7 mouse cellular contexts compared by ENCODE assay signal in genomic region chr11:31370436-31371230, GRCm38 (mm10). TPM values are rescaled to one million over a fixed set of nuclear protein-coding genes. Genes with fewer than 3 reads are reported as not detected.
A peak's percentile ranks its signal among the peaks of the same experiment; 100 is the strongest.
DNase-seq lines count a peak whose midpoint lies in the region; ATAC-seq lines count a peak whose summit lies in the region.

No protein-coding gene starts in this region.

- no peak overlapping the region for H3K27ac ChIP-seq in hindbrain, embryonic 13.5 days
- no peak overlapping the region for H3K27ac ChIP-seq in liver, embryonic 16.5 days (ENCODE audit: low read length)

- WGBS in hindbrain, embryonic 13.5 days: 3% methylated on average over 22 of the region's 24 CpGs
- 2% methylated on average over 24 of the region's 24 CpGs for WGBS in liver, embryonic 16.5 days (ENCODE audit: insufficient replicate concordance)

- H3K4me3 ChIP-seq in hindbrain, embryonic 13.5 days: peak overlapping the region; percentile 58
- no peak overlapping the region for H3K4me3 ChIP-seq in liver, embryonic 16.5 days (ENCODE audit: low read depth, low read length)

- H3K27me3 ChIP-seq in hindbrain, embryonic 13.5 days: peaks cover 61% of the 10 kb centered on the region
- H3K27me3 ChIP-seq in liver, embryonic 16.5 days (ENCODE audit: control insufficient read depth, insufficient read depth, low read depth, low read length): peaks cover 47% of the 10 kb centered on the region

- H3K9ac ChIP-seq in hindbrain, embryonic 13.5 days: peak overlapping the region; percentile 58; the same call in 1 of the 2 replicates
- H3K9ac ChIP-seq in liver, embryonic 16.5 days (ENCODE audit: low read depth, low read length): no peak overlapping the region

- DNase-seq in 416B (ENCODE audit: low read depth) (peak; percentile 62), ES-CJ7 (ENCODE audit: low read depth, low spot score) (peak; percentile 11)
- DNase-seq in layer of hippocampus, adult 11-12 months (ENCODE audit: low spot score): no peak
- DNase-seq in thymus, postnatal 0 days (ENCODE audit: low spot score): no peak
- no peak for DNase-seq in urinary bladder, postnatal 25 days (ENCODE audit: low spot score)

- no peaks in the 10 kb centered on the region for H3K9me3 ChIP-seq in hindbrain, embryonic 13.5 days
- no peaks in the 10 kb centered on the region for H3K9me3 ChIP-seq in liver, embryonic 16.5 days (replicated peaks; ENCODE audit: control insufficient read depth, low read length)

- no peaks in the 10 kb centered on the region for H3K36me3 ChIP-seq in hindbrain, embryonic 13.5 days
- no peaks in the 10 kb centered on the region for H3K36me3 ChIP-seq in liver, embryonic 16.5 days (ENCODE audit: control insufficient read depth, insufficient read depth)

- peak; percentile 37 for ATAC-seq in hindbrain, embryonic 13.5 days (ENCODE audit: low FRiP score)
- no peak for ATAC-seq in liver, embryonic 16.5 days (ENCODE audit: low read depth)

- peaks cover 30% of the 10 kb centered on the region for H3K4me1 ChIP-seq in hindbrain, embryonic 13.5 days (replicated peaks)
- no peaks in the 10 kb centered on the region; the same call in 1 of the 2 replicates for H3K4me1 ChIP-seq in liver, embryonic 16.5 days (ENCODE audit: control insufficient read depth, low read depth, low read length)

- H3K4me2 ChIP-seq in hindbrain, embryonic 13.5 days: peak overlapping the region; percentile 93
- peak overlapping the region; percentile 51 for H3K4me2 ChIP-seq in liver, embryonic 16.5 days (ENCODE audit: low read depth, low read length)

RNA-seq across cellular contexts. Expression of gene Stc2, which starts 0.8 kb away (rescaled TPM):
- 0.65 and 0.80 TPM in 2 replicates for polyA plus RNA-seq in hindbrain, embryonic 13.5 days (2015; fragmentation: Nextera tagmentation; extraction: Ambion mirVana)
- 0.36 and 0.39 TPM in 2 replicates for polyA plus RNA-seq in liver, embryonic 16.5 days (2015; fragmentation: Nextera tagmentation; extraction: Ambion mirVana)
- 2.8 and 2.9 TPM in 2 replicates for polyA plus RNA-seq in thymus, postnatal 0 days (2015; fragmentation: Nextera tagmentation; extraction: Ambion mirVana)

Comparison
In these comparisons a context has a peak if more than half of its experiments do, and no peak if none do; other contexts are left out.
1. DNase-seq: peak in 416B (single experiment) and ES-CJ7 (single experiment); none in layer of hippocampus, adult 11-12 months (single experiment), thymus, postnatal 0 days (single experiment) and urinary bladder, postnatal 25 days (single experiment).